Mouse (Mus musculus): ENCODE measurements around the gene Cdk2ap1. TPM values are rescaled to one million over a fixed set of nuclear protein-coding genes. Genes with fewer than 3 reads are reported as not detected.
"Not testable (repeated sequence)": the region's sequence is repeated elsewhere in the genome, so short reads cannot be mapped to it uniquely, and the experiment has no call there.

The Cdk2ap1 gene
- total RNA-seq, 2 experiments from 2014 or later: 99.5 to 128 TPM

DNA sequence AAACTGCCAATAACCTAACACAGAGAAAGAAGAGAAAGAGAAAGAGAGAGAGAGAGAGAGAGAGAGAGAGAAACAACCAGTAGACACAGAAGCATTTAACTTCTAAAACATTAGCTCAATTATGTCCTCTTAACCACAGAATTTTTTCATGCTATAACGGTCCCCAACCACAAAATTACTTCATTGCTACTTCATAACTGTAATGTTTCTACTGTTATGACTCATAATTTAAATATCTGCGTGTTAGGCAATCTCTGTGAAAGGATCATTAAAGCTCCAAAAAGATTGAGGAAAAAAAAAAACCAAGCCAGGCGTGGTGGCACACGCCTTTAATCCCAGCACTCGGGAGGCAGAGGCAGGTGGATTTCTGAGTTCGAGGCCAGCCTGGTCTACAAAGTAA is 60.0 kb downstream of the Cdk2ap1 start:
- DNase-seq; intact Hi-C loops (cut with DNase I; ENCODE audit: low total_unique reads): not testable (repeated sequence)

DNA sequence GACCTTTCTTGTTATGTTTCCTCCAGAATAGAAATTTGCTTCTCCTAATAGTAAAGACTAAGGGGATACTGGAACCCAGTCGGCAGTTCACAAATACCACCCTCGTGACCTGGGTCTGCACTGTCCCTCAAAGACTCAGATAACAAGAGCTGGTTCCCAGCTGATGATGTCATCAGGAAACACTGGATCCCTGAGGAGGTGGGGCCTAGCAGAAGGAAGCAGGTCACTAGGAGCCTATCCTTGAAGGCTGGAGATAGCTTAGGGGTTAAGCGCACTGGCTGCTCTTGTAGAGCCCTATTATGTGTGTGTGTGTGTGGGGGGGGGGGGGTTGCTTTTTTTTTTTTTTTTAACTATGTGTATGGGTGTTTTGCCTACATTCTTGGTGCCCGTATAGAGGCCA is 62.8 kb downstream of the Cdk2ap1 start:
- intact Hi-C loops (cut with DNase I; ENCODE audit: low total_unique reads): no loop called here
- DNase-seq: no peak

DNA sequence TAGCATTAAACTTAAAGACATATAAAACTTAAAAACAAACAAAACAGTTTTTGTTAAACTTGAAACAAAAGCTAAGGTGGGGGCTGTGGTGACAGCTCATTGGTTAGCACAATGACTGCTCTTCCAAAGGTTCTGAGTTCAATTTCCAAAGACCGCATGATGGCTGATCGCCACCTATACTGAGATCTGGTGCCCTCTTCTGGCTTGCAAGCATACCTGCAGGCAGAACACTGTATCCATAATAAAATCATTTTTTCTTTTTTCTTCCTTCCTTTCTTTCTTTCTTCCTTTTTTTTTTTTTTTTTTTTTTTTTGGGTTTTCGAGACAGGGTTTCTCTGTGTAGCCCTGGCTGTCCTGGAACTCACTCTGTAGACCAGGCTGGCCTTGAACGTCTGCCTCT is 63.6 kb downstream of the Cdk2ap1 start:
- DNase-seq; intact Hi-C loops (cut with DNase I; ENCODE audit: low total_unique reads): not testable (repeated sequence)

DNA sequence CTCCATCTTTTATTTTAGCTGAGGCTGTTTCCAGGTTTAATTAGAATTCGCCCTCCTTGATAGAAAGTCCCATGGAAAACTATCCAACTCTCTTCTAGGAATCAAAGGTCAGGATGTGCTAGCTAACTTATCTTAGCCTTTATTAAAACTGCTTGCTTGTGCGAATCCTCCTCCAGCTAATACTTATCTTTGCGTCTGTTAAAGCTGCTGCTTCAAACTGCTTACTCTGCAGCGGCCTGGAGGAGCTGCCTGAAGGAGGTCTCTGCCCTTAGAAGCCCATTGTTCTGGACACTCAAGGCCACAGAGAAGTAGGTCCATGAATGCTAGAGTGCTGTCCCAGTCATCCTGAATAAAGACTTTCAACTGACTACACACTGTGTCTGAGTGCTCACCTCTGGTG is 66.4 kb downstream of the Cdk2ap1 start:
- DNase-seq: no peak
- intact Hi-C loops (cut with DNase I; ENCODE audit: low total_unique reads): no loop called here

Other genes starting within 250 kb of the Cdk2ap1 start
- 10 to 100 TPM; 42.8 to 46.5 TPM for gene Arl6ip4, start 247.0 kb downstream of the Cdk2ap1 start, total RNA-seq (2021)
- 10 to 100 TPM; 18.4 to 19.0 TPM for gene Pitpnm2, start 113.3 kb downstream of the Cdk2ap1 start, total RNA-seq (2021)
- 1 to 10 TPM; 2.6 to 2.9 TPM for gene Mphosph9, start 35.1 kb downstream of the Cdk2ap1 start, total RNA-seq (2021)
- 1 to 10 TPM; 6.9 to 8.6 TPM for gene 2810006K23Rik, start 35.0 kb downstream of the Cdk2ap1 start, total RNA-seq (2021)
- gene Sbno1, start 62.9 kb upstream of the Cdk2ap1 start, total RNA-seq (2021): 10 to 100 TPM; 32.4 to 35.6 TPM
- gene Kmt5a, start 76.8 kb upstream of the Cdk2ap1 start, total RNA-seq (2021): 10 to 100 TPM; 56.4 to 66.0 TPM
- 1 to 10 TPM; 4.2 to 4.6 TPM for gene Rilpl2, start 115.3 kb upstream of the Cdk2ap1 start, total RNA-seq (2021)
- gene Snrnp35, start 120.1 kb upstream of the Cdk2ap1 start, total RNA-seq (2021): 10 to 100 TPM; 27.3 to 28.4 TPM
- gene Rilpl1, start 168.3 kb upstream of the Cdk2ap1 start, total RNA-seq (2021): 10 to 100 TPM; 61.8 to 96.0 TPM
- gene Tmed2, start 177.6 kb upstream of the Cdk2ap1 start, total RNA-seq (2021): 100 to 1,000 TPM; 138 to 152 TPM
- 1 to 10 TPM; 3.5 to 4.1 TPM for gene Ddx55, start 189.8 kb upstream of the Cdk2ap1 start, total RNA-seq (2021)
- gene Eif2b1, start 216.0 kb upstream of the Cdk2ap1 start, total RNA-seq (2021): 10 to 100 TPM; 40.2 to 42.9 TPM
- gene Gtf2h3, start 216.1 kb upstream of the Cdk2ap1 start, total RNA-seq (2021): 10 to 100 TPM; 14.9 to 15.0 TPM

Data from gastrocnemius, postnatal 14 days (tissue).